Mouse (Mus musculus) c-Kit-positive CD71-positive TER-119-negative erythroid progenitor cells, embryonic 14.5 days (primary cell): ENCODE results near the gene Lipt1.

Experiments
- DNase-seq: peaks from one replicate; pipeline ENCODE4 v3.0.0-alpha.2; 2013; ENCODE audit warnings: low read depth

Lipt1 gene

GRCm38 (mm10) chr1:37871704-37872103, at the start of gene Lipt1:
Lipt1 (plus strand) TSS chr1:37871738.
- no peak for DNase-seq

DNA sequence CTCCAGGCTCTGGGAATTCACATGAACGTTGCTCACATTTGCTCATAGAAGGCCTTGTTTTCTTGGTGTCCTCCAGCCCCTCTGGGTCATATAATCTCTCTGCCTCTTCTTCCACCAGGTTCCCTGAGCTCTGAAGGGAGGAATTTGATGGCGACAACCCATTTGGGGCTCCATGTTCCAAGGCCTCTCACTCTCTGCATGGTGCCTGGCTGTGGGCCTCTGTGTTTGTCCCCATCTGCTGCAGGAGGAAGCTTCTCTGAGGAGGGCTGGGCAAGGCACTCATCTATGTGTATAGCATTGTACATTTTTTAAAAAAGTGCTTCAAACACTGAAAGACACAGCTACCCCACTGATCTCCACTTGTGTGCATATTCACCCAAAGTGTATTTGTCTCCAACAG, 39.9 kb upstream of the Lipt1 start:
- no peak for DNase-seq

- no peak for DNase-seq
Observed at GRCm38 (mm10) chr1:37846878-37847277, 24.7 kb upstream of the Lipt1 start.

GRCm38 (mm10) chr1:37850696-37851095, 20.8 kb upstream of the Lipt1 start:
- DNase-seq, result no peak

DNA sequence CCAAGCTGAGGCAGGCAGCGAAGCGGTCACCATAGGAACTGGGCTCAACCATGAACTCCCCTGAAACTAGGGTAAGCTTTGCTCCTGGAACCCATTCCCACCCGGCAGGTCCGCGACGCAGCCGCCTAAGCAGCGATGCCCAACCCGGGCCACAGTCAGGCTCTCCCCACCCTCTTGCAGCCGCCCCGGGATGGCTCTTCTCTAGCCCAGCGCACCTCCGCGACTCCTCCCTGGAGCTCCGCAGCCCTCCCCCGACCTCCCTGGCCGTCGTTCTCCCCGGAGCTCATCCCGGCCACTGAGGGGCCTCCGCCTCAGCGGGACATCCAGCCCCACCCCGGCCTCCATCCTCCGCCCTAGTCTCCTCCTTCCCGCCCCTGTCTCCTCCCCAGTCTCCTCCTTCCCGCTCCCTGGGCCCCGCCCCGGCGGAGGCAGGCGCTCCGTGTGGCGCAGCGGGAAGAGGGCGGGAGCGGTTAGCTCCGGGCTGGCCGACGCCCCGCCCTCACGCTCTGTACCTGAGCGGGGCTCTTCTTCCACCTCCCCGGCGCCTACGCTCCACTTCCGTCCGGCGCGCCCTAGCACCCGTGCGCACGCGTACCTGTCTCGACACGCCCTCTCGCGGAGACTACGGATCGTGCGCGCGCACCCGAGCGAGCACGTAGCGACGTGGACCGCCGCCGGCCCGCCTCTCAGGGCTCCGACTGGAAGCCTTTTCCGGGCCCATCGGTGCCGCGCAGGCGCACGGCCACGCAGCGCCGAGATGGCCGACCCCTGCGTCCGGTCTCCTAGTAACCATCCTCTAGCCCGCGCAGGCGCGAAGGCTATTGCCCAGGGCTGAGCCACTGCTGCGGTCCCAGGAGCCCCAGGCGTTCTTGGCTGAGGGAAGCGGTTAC, 6.8 kb upstream of the Lipt1 start:
- DNase-seq, result peak; percentile 96

GRCm38 (mm10) chr1:37865401-37866215, 5.9 kb upstream of the Lipt1 start:
- peak; percentile 30 for DNase-seq

- DNase-seq, result no peak
Observed at GRCm38 (mm10) chr1:37866286-37866685, 5.3 kb upstream of the Lipt1 start, which contains the start of gene Tsga10. Tsga10 (minus strand) TSS chr1:37866429.

DNA sequence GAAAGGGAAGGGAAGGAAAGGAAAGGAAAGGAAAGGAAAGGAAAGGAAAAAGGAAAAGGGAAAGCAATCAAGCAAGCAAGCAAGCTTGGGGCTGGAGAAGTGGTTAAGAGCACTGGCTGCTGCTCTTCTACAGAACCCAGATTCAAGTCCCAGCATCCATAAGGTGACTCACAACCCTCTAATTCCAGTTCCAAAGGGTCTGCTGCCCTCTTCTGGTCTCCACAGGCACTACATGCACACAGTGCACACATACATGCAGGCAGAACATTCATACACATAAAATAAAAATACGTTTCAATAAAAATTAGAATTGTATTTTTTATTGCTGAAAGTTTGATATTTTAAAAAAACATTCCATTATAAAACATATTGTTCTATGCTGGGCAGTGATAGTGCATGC, 4.5 kb upstream of the Lipt1 start:
- DNase-seq, result no peak

- no peak for DNase-seq
Observed at GRCm38 (mm10) chr1:37867684-37868322, 3.7 kb upstream of the Lipt1 start.

DNA sequence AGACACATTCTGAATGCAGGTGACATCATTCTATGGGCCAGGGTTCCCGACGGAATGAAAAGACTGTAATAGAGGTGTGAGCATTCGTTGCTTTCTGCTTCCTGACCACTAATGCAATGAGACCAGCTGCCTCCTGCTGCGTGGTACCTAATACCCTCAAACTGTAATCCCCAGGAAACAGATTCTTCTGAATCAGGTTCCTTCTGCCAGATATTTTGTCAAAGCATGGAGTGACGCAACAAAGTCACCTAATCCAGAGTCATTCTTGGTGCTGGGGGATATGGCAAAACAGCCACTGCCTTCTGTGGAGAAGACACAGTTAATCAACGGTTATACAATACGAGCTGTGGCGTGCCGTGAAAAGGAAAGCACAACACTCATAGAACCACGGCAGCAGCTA, 2.9 kb upstream of the Lipt1 start:
- DNase-seq, result no peak

GRCm38 (mm10) chr1:37869362-37869761, 2.2 kb upstream of the Lipt1 start:
- no peak for DNase-seq

DNA sequence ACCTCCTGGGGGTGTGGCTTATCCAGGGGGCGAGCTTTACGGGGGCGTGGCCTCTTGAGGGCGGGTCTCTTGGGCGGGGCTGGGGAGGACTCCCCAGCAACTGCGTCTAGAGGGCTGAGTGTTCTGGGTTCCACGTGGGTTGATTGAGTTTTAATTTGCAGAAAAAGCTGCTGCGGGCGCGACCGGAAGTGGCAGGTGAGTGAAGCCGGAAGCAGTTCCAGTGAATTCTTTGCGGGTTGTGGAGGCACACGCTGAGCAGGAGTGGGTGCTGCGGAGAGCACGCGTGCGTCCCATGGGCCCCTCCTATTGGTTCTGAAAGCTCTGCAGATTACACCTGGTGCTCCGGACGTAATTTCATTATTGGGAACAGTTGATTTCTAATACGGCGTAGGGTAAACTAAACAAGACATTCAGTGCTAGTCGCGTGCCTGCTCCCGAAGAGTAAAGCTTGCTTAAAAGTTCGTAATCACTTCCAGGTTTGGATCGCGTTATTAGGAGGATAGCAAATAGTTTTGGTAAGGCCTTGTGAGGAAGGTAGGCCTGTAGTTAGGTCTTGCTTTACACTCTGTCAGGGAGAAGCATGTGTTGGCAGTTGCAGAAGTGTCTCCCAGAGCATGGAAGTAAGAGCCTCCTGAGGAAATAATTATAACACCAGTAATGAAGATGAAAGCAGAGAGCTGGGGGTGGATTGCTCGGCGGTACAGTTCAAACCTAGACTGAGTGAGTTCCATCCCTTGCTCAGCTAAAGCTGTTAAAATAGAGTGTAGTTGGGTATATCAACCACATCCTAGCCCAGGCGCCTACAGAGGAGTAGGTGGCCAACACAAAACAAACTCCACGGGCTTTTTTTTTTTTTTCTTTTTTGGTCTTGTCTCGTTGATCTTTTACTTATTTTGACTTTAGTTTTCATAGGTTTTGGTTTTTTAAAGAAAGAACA, 861 bp downstream of the Lipt1 start:
- DNase-seq, result peak; percentile 75

GRCm38 (mm10) chr1:37873157-37873556, 1.6 kb downstream of the Lipt1 start:
- DNase-seq, result no peak

DNA sequence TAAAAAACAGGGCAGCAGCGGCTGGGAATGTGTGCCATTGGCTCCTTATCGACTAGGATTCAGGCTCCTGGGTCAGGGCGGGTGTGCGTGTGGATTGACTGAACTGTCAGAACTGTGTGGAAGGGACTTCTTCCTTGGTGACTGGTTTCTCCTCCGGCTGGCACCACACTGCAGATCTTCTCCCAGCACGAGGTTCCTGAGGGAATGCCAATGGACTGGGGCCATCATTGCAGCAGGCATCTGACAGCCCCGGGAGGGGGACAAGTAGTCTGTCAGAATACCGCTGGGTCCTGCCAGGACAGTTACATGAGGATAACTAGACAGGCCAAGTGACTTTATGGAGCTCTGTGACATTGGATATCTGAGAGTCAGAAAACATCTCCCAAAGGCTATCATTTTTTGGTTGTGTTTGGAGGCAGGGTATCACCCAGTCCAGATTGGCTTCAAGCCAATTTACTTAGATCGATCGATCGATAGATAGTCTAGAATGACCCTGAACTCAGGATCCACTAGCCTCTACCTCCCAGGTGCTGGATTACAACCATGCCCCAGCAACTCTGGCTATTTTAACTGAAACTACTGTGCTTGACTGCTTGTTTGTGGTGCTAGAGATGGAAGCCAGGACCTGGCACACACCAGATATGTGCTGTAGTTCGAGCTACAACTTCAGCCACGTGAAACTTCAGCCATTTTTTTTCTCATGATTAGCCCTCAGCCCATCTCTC, 6.4 kb downstream of the Lipt1 start:
- no peak for DNase-seq

- DNase-seq, result no peak
Observed at GRCm38 (mm10) chr1:37883411-37883810, 11.9 kb downstream of the Lipt1 start.

GRCm38 (mm10) chr1:37884451-37884850, 12.9 kb downstream of the Lipt1 start:
- DNase-seq, result peak; percentile 81

- no peak for DNase-seq
Observed at GRCm38 (mm10) chr1:37889206-37889605, 17.7 kb downstream of the Lipt1 start.

- DNase-seq, result peak; percentile 92
Observed at GRCm38 (mm10) chr1:37890025-37890652, 18.6 kb downstream of the Lipt1 start, which contains the start of the genes Mitd1 and Mrpl30. Mitd1 (minus strand) TSS chr1:37890411. Mrpl30 (plus strand) TSS chr1:37890477.

- peak; percentile 29 for DNase-seq
Observed at GRCm38 (mm10) chr1:37891400-37891799, 19.9 kb downstream of the Lipt1 start.

- no peak for DNase-seq
Observed at GRCm38 (mm10) chr1:37894606-37895005, 23.1 kb downstream of the Lipt1 start.
